Mouse (Mus musculus): ENCODE measurements around the gene Ppp2r5e.

DNA sequence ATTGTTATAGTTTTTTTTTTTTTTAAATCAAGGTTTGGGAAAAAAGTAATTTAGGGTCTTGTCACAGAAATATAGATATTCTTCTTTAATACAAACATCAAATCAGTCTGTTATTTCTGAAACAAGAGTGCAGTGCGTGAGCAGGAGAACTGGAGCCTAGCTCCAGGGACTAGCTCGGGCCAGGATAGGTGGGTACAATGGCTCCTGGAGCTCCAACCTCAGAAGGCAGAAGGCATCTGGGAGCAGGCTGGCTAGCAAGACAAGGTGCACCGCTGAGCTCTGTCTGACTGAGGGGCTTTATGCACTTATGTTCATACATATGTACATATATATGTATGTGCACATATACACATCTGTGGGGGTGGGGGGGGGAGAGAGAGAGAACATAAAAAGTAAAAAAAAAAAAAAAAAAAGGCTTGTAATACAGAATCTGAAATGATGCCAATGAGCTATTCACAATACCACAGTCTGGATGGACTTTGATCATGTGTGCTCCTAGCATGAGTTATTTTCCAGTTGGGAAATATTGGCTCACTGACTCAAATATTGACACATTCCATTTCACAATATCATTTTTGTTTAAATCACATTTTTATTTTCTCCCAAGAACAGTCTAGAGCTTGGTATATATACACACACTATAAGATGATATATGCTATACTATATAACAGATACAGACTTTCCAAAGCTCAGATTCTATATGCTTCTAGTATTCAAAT, 109.3 kb downstream of the Ppp2r5e start:
- TF ChIP-seq POLR2A (IDR thresholded peaks at IDR 0.05; ENCODE audit: extremely low read depth, insufficient read depth, low read length), result no peak
- no peak for TF ChIP-seq CTCF (IDR thresholded peaks at IDR 0.05; ENCODE audit: extremely low read depth, insufficient read depth, low read length)
